Mouse (Mus musculus) 3134 (cell line): Measurements from ENCODE around the gene Trip6.

Experiments used
- DNase-seq: peaks from one replicate; pipeline ENCODE4 v3.0.0-alpha.2; 2011; ENCODE audit warnings: low spot score; ENCODE audit not compliant: insufficient read length; ENCODE audit errors: extremely low read depth

Trip6 gene

GRCm38 (mm10) chr5:137338663-137339289 lies 24.6 kb upstream of the Trip6 start:
- DNase-seq = peak; percentile 78

- DNase-seq = peak; percentile 89
Observed at GRCm38 (mm10) chr5:137338256-137338655, 24.1 kb upstream of the Trip6 start.

GRCm38 (mm10) chr5:137337190-137337589 lies 23.0 kb upstream of the Trip6 start:
- DNase-seq = no peak

- no peak for DNase-seq
Observed at GRCm38 (mm10) chr5:137335066-137335465, 20.9 kb upstream of the Trip6 start.

GRCm38 (mm10) chr5:137334317-137334716 lies 20.1 kb upstream of the Trip6 start:
- no peak for DNase-seq

GRCm38 (mm10) chr5:137333512-137334174 lies 19.4 kb upstream of the Trip6 start, which contains the start of gene Slc12a9:
Gene Slc12a9, minus strand, starts transcription at chr5:137333597.
- DNase-seq = peak; percentile 93

GRCm38 (mm10) chr5:137332857-137333511 lies 18.8 kb upstream of the Trip6 start:
- no peak for DNase-seq

GRCm38 (mm10) chr5:137330910-137331309 lies 16.7 kb upstream of the Trip6 start:
- DNase-seq = no peak

- no peak for DNase-seq
Observed at GRCm38 (mm10) chr5:137320996-137321395, 6.8 kb upstream of the Trip6 start.

GRCm38 (mm10) chr5:137318570-137318969 lies 4.4 kb upstream of the Trip6 start:
- DNase-seq = no peak

GRCm38 (mm10) chr5:137317361-137317760 lies 3.2 kb upstream of the Trip6 start:
- no peak for DNase-seq

- DNase-seq = peak; percentile 46
Observed at GRCm38 (mm10) chr5:137315084-137315903, 1.1 kb upstream of the Trip6 start.

- no peak for DNase-seq
Observed at GRCm38 (mm10) chr5:137313466-137314192, 575 bp downstream of the Trip6 start.

- no peak for DNase-seq
Observed at GRCm38 (mm10) chr5:137308356-137308755, 5.8 kb downstream of the Trip6 start.

- peak; percentile 94 for DNase-seq
Observed at GRCm38 (mm10) chr5:137307071-137307912, 6.9 kb downstream of the Trip6 start, which contains the start of gene Srrt. Gene Srrt, minus strand, starts transcription at chr5:137307674.

GRCm38 (mm10) chr5:137306439-137307005 lies 7.7 kb downstream of the Trip6 start:
- DNase-seq = no peak

- DNase-seq = peak; percentile 45
Observed at GRCm38 (mm10) chr5:137305822-137306221, 8.4 kb downstream of the Trip6 start.

- no peak for DNase-seq
Observed at GRCm38 (mm10) chr5:137304816-137305215, 9.4 kb downstream of the Trip6 start.

- DNase-seq = no peak
Observed at GRCm38 (mm10) chr5:137304165-137304564, 10.0 kb downstream of the Trip6 start.
